Mouse (Mus musculus) cortical plate, adult 2 months (tissue): Measurements from ENCODE around the gene Trak1.

Experiments used
- CTCF ChIP-seq: fragments of 200-500 bp; IDR thresholded peaks from 2 replicates; pipeline ENCODE4 v1.5.1; 2011; ENCODE audit warnings: mild to moderate bottlenecking, control low read depth, low read length; ENCODE audit not compliant: insufficient read depth; ENCODE audit errors: extremely low read depth
- POLR2A ChIP-seq: fragments of 200-500 bp; IDR thresholded peaks from 2 replicates; pipeline ENCODE4 v1.6.1; 2011; ENCODE audit warnings: mild to moderate bottlenecking, low read length, control low read depth; ENCODE audit not compliant: insufficient read depth; ENCODE audit errors: extremely low read depth

DNA sequence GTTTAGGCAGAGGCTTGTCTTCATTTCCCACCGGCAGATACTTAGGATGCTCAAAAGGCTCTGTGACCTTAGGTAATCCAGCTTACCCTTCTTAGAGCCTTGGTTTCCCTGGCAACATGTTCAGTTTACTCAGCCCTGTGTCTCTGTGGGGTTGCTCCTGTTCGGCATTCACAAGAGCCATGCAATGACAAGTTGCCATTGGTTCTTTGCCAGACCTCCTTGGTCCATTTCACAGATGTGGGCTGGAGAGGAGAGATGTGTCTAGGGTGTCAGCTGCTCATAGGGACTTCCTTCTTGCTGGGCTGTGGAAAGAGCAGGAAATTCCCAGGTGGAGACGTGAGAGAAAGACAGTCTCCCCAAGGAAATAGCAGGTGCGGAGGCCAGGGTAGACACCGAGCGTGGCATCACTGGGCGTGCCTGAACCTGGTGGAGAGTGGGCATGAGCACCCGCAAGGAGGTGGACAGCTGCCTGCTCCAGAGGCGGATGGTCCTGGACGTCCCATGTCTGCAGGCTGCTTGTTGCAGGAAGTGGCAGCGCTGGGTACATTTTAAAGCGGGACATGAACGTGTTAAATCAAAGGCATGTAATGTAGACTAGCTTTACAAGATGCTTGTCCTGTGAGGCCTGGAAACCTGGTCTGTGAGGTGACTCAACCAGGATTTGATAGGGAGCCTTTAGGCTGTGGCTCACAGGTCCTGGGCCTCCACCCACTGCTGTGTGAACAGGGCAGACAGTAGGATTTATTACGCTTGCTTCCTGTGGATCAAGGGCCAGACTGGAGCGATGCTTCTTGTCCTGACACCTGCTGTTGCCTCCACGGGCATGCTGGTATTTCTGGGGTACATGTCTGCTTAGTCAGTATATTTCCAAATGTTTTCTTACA, 127.2 kb downstream of the Trak1 start:
- no peak for TF ChIP-seq CTCF
- TF ChIP-seq POLR2A, result no peak
